Mouse (Mus musculus) liver, embryonic 14.5 days (tissue): ENCODE measurements at regions not wholly inside any gene's neighbourhood (a gene's known extent, or its start where the extent isn't known, plus 50 kb on each side); places are given as distances from the start of the nearest gene placed in this dataset.

Source experiments
- CTCF ChIP-seq: IDR thresholded peaks from 2 replicates; pipeline ENCODE4 v1.5.1; 2016; ENCODE audit warnings: antibody characterized with exemption, low read depth, control low read depth
- EP300 ChIP-seq: IDR thresholded peaks from 2 replicates; pipeline ENCODE4 v1.6.1; 2016; ENCODE audit warnings: antibody characterized with exemption, low read depth

DNA sequence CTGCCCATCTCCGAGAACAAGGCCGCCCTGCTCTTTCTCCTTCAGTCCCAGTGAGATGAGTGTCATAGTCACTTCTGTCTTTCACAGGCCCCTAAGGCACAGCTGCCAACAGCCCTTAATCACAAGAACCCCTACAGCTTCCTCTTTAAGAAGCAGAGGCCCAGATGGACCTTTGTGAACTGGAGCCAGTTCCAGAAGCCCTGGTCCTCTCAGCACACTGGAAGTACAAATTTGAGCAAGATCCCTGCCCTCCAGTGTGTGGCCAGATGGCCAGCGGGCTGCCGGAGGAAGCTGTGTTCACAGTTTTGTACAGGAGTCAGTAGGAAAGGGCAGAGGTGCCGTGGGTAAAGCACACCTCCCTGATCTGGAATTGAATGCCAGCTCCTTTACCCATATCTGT is 389.6 kb downstream of the Rps24 start:
- no peak for TF ChIP-seq CTCF
- TF ChIP-seq EP300 = no peak
